Mouse (Mus musculus): ENCODE results near the gene Ly6g6c. TPM values are rescaled to one million over a fixed set of nuclear protein-coding genes. Genes with fewer than 3 reads are reported as not detected.

Ly6g6c gene
- polyA plus RNA-seq, 1 experiment from 2014 or later = 0.16 TPM

- Histone ChIP-seq H3K36me3 (ENCODE audit: control insufficient read depth, insufficient read depth, low read length) (peaks cover 29% of the 10 kb centered on the region), H3K4me1 (ENCODE audit: control insufficient read depth, insufficient read depth, low read length) (peaks cover 5% of the 10 kb centered on the region; the same call in 1 of the 2 replicates), H3K4me3 (ENCODE audit: low read depth, low read length) (no peak within 1 kb of the TSS), H3K4me2 (ENCODE audit: low read depth, severe bottlenecking) (no peak within 1 kb of the TSS), H3K27ac (replicated peaks; ENCODE audit: low read depth, low read length) (no peak within 1 kb of the TSS), H3K9me3 (ENCODE audit: control insufficient read depth, low read length) (no peaks in the 10 kb centered on the region), H3K9ac (ENCODE audit: low read length) (no peak within 1 kb of the TSS), H3K27me3 (ENCODE audit: control insufficient read depth, insufficient read depth, low read length) (no peaks in the 10 kb centered on the region)
- no peak for ATAC-seq (ENCODE audit: insufficient number of reproducible peaks, low FRiP score, low TSS enrichment, low read depth)
- 84% methylated on average over 8 of the region's 8 CpGs for WGBS
- no peak for DNase-seq (ENCODE audit: low spot score)
Measured at GRCm38 (mm10) chr17:35115046-35116019, 50.1 kb downstream of the Ly6g6c start, which contains the start of gene Ly6g5b. Gene Ly6g5b, minus strand, starts transcription at chr17:35115428.

Other genes with a start within 250 kb of the Ly6g6c start
- 20.5 and 21.2 TPM in 2 replicates for gene Stk19, start 228.4 kb upstream of the Ly6g6c start, polyA plus RNA-seq (2014; fragmentation: Nextera tagmentation; extraction: Ambion mirVana)
- gene Dxo, start 228.4 kb upstream of the Ly6g6c start, polyA plus RNA-seq (2014; fragmentation: Nextera tagmentation; extraction: Ambion mirVana) = 72.4 and 74.6 TPM in 2 replicates
- gene Skiv2l, start 215.2 kb upstream of the Ly6g6c start, polyA plus RNA-seq (2014; fragmentation: Nextera tagmentation; extraction: Ambion mirVana) = 43.2 and 49.0 TPM in 2 replicates
- 152 TPM in 2 replicates for gene Nelfe, start 215.0 kb upstream of the Ly6g6c start, polyA plus RNA-seq (2014; fragmentation: Nextera tagmentation; extraction: Ambion mirVana)
- 1.6 and 2.6 TPM in 2 replicates for gene Cfb, start 202.9 kb upstream of the Ly6g6c start, polyA plus RNA-seq (2014; fragmentation: Nextera tagmentation; extraction: Ambion mirVana)
- 1.9 and 2.3 TPM in 2 replicates for gene Zbtb12, start 185.9 kb upstream of the Ly6g6c start, polyA plus RNA-seq (2014; fragmentation: Nextera tagmentation; extraction: Ambion mirVana)
- gene Gm20547, start 183.3 kb upstream of the Ly6g6c start, polyA plus RNA-seq (2014; fragmentation: Nextera tagmentation; extraction: Ambion mirVana) = not detected in 2 replicates
- 0.44 and 0.58 TPM in 2 replicates for gene C2, start 167.1 kb upstream of the Ly6g6c start, polyA plus RNA-seq (2014; fragmentation: Nextera tagmentation; extraction: Ambion mirVana)
- 77.8 and 78.9 TPM in 2 replicates for gene Ehmt2, start 166.9 kb upstream of the Ly6g6c start, polyA plus RNA-seq (2014; fragmentation: Nextera tagmentation; extraction: Ambion mirVana)
- 0.21 TPM in 1 of 2 replicates, not detected in the other for gene Slc44a4, start 150.9 kb upstream of the Ly6g6c start, polyA plus RNA-seq (2014; fragmentation: Nextera tagmentation; extraction: Ambion mirVana)
- gene Neu1, start 134.1 kb upstream of the Ly6g6c start, polyA plus RNA-seq (2014; fragmentation: Nextera tagmentation; extraction: Ambion mirVana) = 10.3 and 12.8 TPM in 2 replicates
- 0.43 and 0.44 TPM in 2 replicates for gene Hspa1b, start 106.2 kb upstream of the Ly6g6c start, polyA plus RNA-seq (2014; fragmentation: Nextera tagmentation; extraction: Ambion mirVana)
- 0.36 and 0.43 TPM in 2 replicates for gene Gm20481, start 95.5 kb upstream of the Ly6g6c start, polyA plus RNA-seq (2014; fragmentation: Nextera tagmentation; extraction: Ambion mirVana)
- 0.75 and 4.0 TPM in 2 replicates for gene Hspa1a, start 93.2 kb upstream of the Ly6g6c start, polyA plus RNA-seq (2014; fragmentation: Nextera tagmentation; extraction: Ambion mirVana)
- 1.5 and 1.6 TPM in 2 replicates for gene Hspa1l, start 92.7 kb upstream of the Ly6g6c start, polyA plus RNA-seq (2014; fragmentation: Nextera tagmentation; extraction: Ambion mirVana)
- 266 and 271 TPM in 2 replicates for gene Lsm2, start 83.5 kb upstream of the Ly6g6c start, polyA plus RNA-seq (2014; fragmentation: Nextera tagmentation; extraction: Ambion mirVana)
- gene Vars, start 64.4 kb upstream of the Ly6g6c start, polyA plus RNA-seq (2014; fragmentation: Nextera tagmentation; extraction: Ambion mirVana) = 124 and 140 TPM in 2 replicates
- gene Vwa7, start 48.8 kb upstream of the Ly6g6c start, polyA plus RNA-seq (2014; fragmentation: Nextera tagmentation; extraction: Ambion mirVana) = 0.07 and 0.16 TPM in 2 replicates
- gene Sapcd1, start 37.4 kb upstream of the Ly6g6c start, polyA plus RNA-seq (2014; fragmentation: Nextera tagmentation; extraction: Ambion mirVana) = 1.4 TPM in 2 replicates
- gene Msh5, start 18.6 kb upstream of the Ly6g6c start, polyA plus RNA-seq (2014; fragmentation: Nextera tagmentation; extraction: Ambion mirVana) = 3.5 and 3.7 TPM in 2 replicates
- 52.1 and 76.7 TPM in 2 replicates for gene Clic1, start 15.4 kb upstream of the Ly6g6c start, polyA plus RNA-seq (2014; fragmentation: Nextera tagmentation; extraction: Ambion mirVana)
- gene Ddah2, start 6.4 kb upstream of the Ly6g6c start, polyA plus RNA-seq (2014; fragmentation: Nextera tagmentation; extraction: Ambion mirVana) = 553 and 582 TPM in 2 replicates
- 0.84 and 1.2 TPM in 2 replicates for gene Mpig6b, start 796 bp downstream of the Ly6g6c start, polyA plus RNA-seq (2014; fragmentation: Nextera tagmentation; extraction: Ambion mirVana)
- gene Ly6g6e, start 11.5 kb downstream of the Ly6g6c start, polyA plus RNA-seq (2014; fragmentation: Nextera tagmentation; extraction: Ambion mirVana) = 1.5 and 2.1 TPM in 2 replicates
- gene Ly6g6d, start 12.7 kb downstream of the Ly6g6c start, polyA plus RNA-seq (2014; fragmentation: Nextera tagmentation; extraction: Ambion mirVana) = 0.72 and 1.6 TPM in 2 replicates
- 0.27 and 0.73 TPM in 2 replicates for gene Ly6g6f, start 20.2 kb downstream of the Ly6g6c start, polyA plus RNA-seq (2014; fragmentation: Nextera tagmentation; extraction: Ambion mirVana)
- gene Abhd16a, start 23.9 kb downstream of the Ly6g6c start, polyA plus RNA-seq (2014; fragmentation: Nextera tagmentation; extraction: Ambion mirVana) = 43.1 and 46.9 TPM in 2 replicates
- gene Ly6g5c, start 42.9 kb downstream of the Ly6g6c start, polyA plus RNA-seq (2014; fragmentation: Nextera tagmentation; extraction: Ambion mirVana) = not detected in 2 replicates
- gene Ly6g5b, start 50.0 kb downstream of the Ly6g6c start, polyA plus RNA-seq (2014; fragmentation: Nextera tagmentation; extraction: Ambion mirVana) = 0.44 and 0.75 TPM in 2 replicates
- 24.0 and 29.1 TPM in 2 replicates for gene Gpank1, start 56.1 kb downstream of the Ly6g6c start, polyA plus RNA-seq (2014; fragmentation: Nextera tagmentation; extraction: Ambion mirVana)
- gene Csnk2b, start 56.7 kb downstream of the Ly6g6c start, polyA plus RNA-seq (2014; fragmentation: Nextera tagmentation; extraction: Ambion mirVana) = 277 and 290 TPM in 2 replicates
- 8.6 and 8.9 TPM in 2 replicates for gene D17H6S53E, start 61.0 kb downstream of the Ly6g6c start, polyA plus RNA-seq (2014; fragmentation: Nextera tagmentation; extraction: Ambion mirVana)
- gene Apom, start 66.7 kb downstream of the Ly6g6c start, polyA plus RNA-seq (2014; fragmentation: Nextera tagmentation; extraction: Ambion mirVana) = 0.44 and 1.5 TPM in 2 replicates
- 103 and 104 TPM in 2 replicates for gene Bag6, start 69.8 kb downstream of the Ly6g6c start, polyA plus RNA-seq (2014; fragmentation: Nextera tagmentation; extraction: Ambion mirVana)
- gene Prrc2a, start 99.5 kb downstream of the Ly6g6c start, polyA plus RNA-seq (2014; fragmentation: Nextera tagmentation; extraction: Ambion mirVana) = 215 and 234 TPM in 2 replicates
- 3.4 and 3.9 TPM in 2 replicates for gene Aif1, start 110.7 kb downstream of the Ly6g6c start, polyA plus RNA-seq (2014; fragmentation: Nextera tagmentation; extraction: Ambion mirVana)
- 4.0 and 4.7 TPM in 2 replicates for gene Lst1, start 123.1 kb downstream of the Ly6g6c start, polyA plus RNA-seq (2014; fragmentation: Nextera tagmentation; extraction: Ambion mirVana)
- gene Ltb, start 129.1 kb downstream of the Ly6g6c start, polyA plus RNA-seq (2014; fragmentation: Nextera tagmentation; extraction: Ambion mirVana) = 0.45 and 0.54 TPM in 2 replicates
- gene Tnf, start 136.6 kb downstream of the Ly6g6c start, polyA plus RNA-seq (2014; fragmentation: Nextera tagmentation; extraction: Ambion mirVana) = not detected in 2 replicates
- gene Lta, start 140.0 kb downstream of the Ly6g6c start, polyA plus RNA-seq (2014; fragmentation: Nextera tagmentation; extraction: Ambion mirVana) = 0.11 and 0.27 TPM in 2 replicates
- gene Gm16181, start 155.4 kb downstream of the Ly6g6c start, polyA plus RNA-seq (2014; fragmentation: Nextera tagmentation; extraction: Ambion mirVana) = not detected in 2 replicates
- 3.9 and 5.9 TPM in 2 replicates for gene Atp6v1g2, start 168.3 kb downstream of the Ly6g6c start, polyA plus RNA-seq (2014; fragmentation: Nextera tagmentation; extraction: Ambion mirVana)
- 4.0 and 4.6 TPM in 2 replicates for gene Nfkbil1, start 170.4 kb downstream of the Ly6g6c start, polyA plus RNA-seq (2014; fragmentation: Nextera tagmentation; extraction: Ambion mirVana)
- 739 and 748 TPM in 2 replicates for gene Ddx39b, start 176.4 kb downstream of the Ly6g6c start, polyA plus RNA-seq (2014; fragmentation: Nextera tagmentation; extraction: Ambion mirVana)
- gene H2-D1, start 197.3 kb downstream of the Ly6g6c start, polyA plus RNA-seq (2014; fragmentation: Nextera tagmentation; extraction: Ambion mirVana) = 15.7 and 16.3 TPM in 2 replicates

Measured in limb, embryonic 11.5 days (tissue).